Mouse (Mus musculus) mouse trophoblast stem cell (cell line): ENCODE data around the gene Mms19.

ENCODE experiments used
- in situ Hi-C, 2 experiments: fragments of 300-500 bp; cut with MseI, MboI; formaldehyde crosslinking; loops; 2 replicates in 1 of 2; 3 replicates in 1 of 2; pipeline ENCODE4 v1.15.1; 2025

The Mms19 gene

GRCm38 (mm10) chr19:41900495-41901090 is 80.4 kb downstream of the Mms19 start:
- in situ Hi-C loops: no loop called here

GRCm38 (mm10) chr19:41898860-41899259 is 82.1 kb downstream of the Mms19 start:
- in situ Hi-C loops: no loop called here

GRCm38 (mm10) chr19:41896319-41896711 is 84.6 kb downstream of the Mms19 start:
- in situ Hi-C loops: no loop called here

- in situ Hi-C loops: no loop called here
Measured at GRCm38 (mm10) chr19:41895460-41896318, 85.3 kb downstream of the Mms19 start, which contains the start of gene Rrp12. Rrp12 (minus strand) TSS chr19:41896173.

GRCm38 (mm10) chr19:41894959-41895358 is 86.0 kb downstream of the Mms19 start:
- in situ Hi-C loops: no loop called here
